Mouse (Mus musculus): ENCODE data around the gene Slc25a21. TPM values are rescaled to one million over a fixed set of nuclear protein-coding genes. Genes with fewer than 3 reads are reported as not detected.

The Slc25a21 gene
- polyA plus RNA-seq, 1 experiment: 0.62 TPM

- H3K27me3 ChIP-seq (ENCODE audit: control insufficient read depth, insufficient read depth, low read length): no peaks in the 10 kb centered on the region; the same call in 1 of the 2 replicates
- H3K4me3 ChIP-seq (replicated peaks; ENCODE audit: insufficient read depth, low read depth, low read length): no peak overlapping the region
- whole genome bisulfite sequencing: 47% methylated on average over 6 of the region's 6 CpGs
- DNase-seq: no peak
- TF ChIP-seq CTCF (IDR thresholded peaks at IDR 0.05; ENCODE audit: borderline replicate concordance, insufficient read depth, low read depth, low read length) (no peak), POLR2A (IDR thresholded peaks at IDR 0.05; ENCODE audit: borderline replicate concordance, insufficient read depth, low read length) (no peak)
- H3K27ac ChIP-seq (ENCODE audit: insufficient read depth, low read length): no peak overlapping the region
- no peaks in the 10 kb centered on the region for H3K4me1 ChIP-seq (ENCODE audit: control insufficient read depth, insufficient read depth, low read length)
These were observed 478.6 kb downstream of the Slc25a21 start for GRCm38 (mm10) chr12:56718707-56719051.

GRCm38 (mm10) chr12:56717971-56718706, 479.1 kb downstream of the Slc25a21 start:
- WGBS: 31% methylated on average over 14 of the region's 14 CpGs
- no peak overlapping the region for H3K27ac ChIP-seq (ENCODE audit: insufficient read depth, low read length)

GRCm38 (mm10) chr12:56701004-56701403, 496.3 kb downstream of the Slc25a21 start:
- no peak overlapping the region for H3K27ac ChIP-seq (ENCODE audit: insufficient read depth, low read length)
- 7% methylated on average over 6 of the region's 6 CpGs for WGBS
- 0 out of 2 replicates have a peak, but pooled peaks cover 6% of the 10 kb centered on the region for H3K4me1 ChIP-seq (ENCODE audit: control insufficient read depth, insufficient read depth, low read length)
- TF ChIP-seq CTCF (IDR thresholded peaks at IDR 0.05; ENCODE audit: borderline replicate concordance, insufficient read depth, low read depth, low read length): no peak
- no peak for TF ChIP-seq POLR2A (IDR thresholded peaks at IDR 0.05; ENCODE audit: borderline replicate concordance, insufficient read depth, low read length)
- no peak overlapping the region for H3K4me3 ChIP-seq (replicated peaks; ENCODE audit: insufficient read depth, low read depth, low read length)
- H3K27me3 ChIP-seq (ENCODE audit: control insufficient read depth, insufficient read depth, low read length): peaks cover 8% of the 10 kb centered on the region; the same call in 1 of the 2 replicates
- no peak for DNase-seq

More at GRCm38 (mm10) chr12:56717971-56718706, 479.1 kb downstream of the Slc25a21 start:
- Histone ChIP-seq H3K27me3 (ENCODE audit: control insufficient read depth, insufficient read depth, low read length) (no peaks in the 10 kb centered on the region; the same call in 1 of the 2 replicates), H3K4me3 (replicated peaks; ENCODE audit: insufficient read depth, low read depth, low read length) (no peak overlapping the region), H3K4me1 (ENCODE audit: control insufficient read depth, insufficient read depth, low read length) (no peaks in the 10 kb centered on the region)
- TF ChIP-seq CTCF (IDR thresholded peaks at IDR 0.05; ENCODE audit: borderline replicate concordance, insufficient read depth, low read depth, low read length) (no peak), POLR2A (IDR thresholded peaks at IDR 0.05; ENCODE audit: borderline replicate concordance, insufficient read depth, low read length) (no peak)
- no peak for DNase-seq

GRCm38 (mm10) chr12:56699915-56700900, 497.1 kb downstream of the Slc25a21 start:
- 0 out of 2 replicates have a peak, but pooled peaks cover 6% of the 10 kb centered on the region for H3K4me1 ChIP-seq (ENCODE audit: control insufficient read depth, insufficient read depth, low read length)
- no peak overlapping the region for H3K27ac ChIP-seq (ENCODE audit: insufficient read depth, low read length)
- WGBS: 5% methylated on average over 44 of the region's 44 CpGs
- no peak overlapping the region for H3K4me3 ChIP-seq (replicated peaks; ENCODE audit: insufficient read depth, low read depth, low read length)
- peaks cover 8% of the 10 kb centered on the region; the same call in 1 of the 2 replicates for H3K27me3 ChIP-seq (ENCODE audit: control insufficient read depth, insufficient read depth, low read length)
- TF ChIP-seq CTCF (IDR thresholded peaks at IDR 0.05; ENCODE audit: borderline replicate concordance, insufficient read depth, low read depth, low read length): no peak
- no peak for TF ChIP-seq POLR2A (IDR thresholded peaks at IDR 0.05; ENCODE audit: borderline replicate concordance, insufficient read depth, low read length)
- no peak for DNase-seq

- TF ChIP-seq CTCF (IDR thresholded peaks at IDR 0.05; ENCODE audit: borderline replicate concordance, insufficient read depth, low read depth, low read length) (no peak), POLR2A (IDR thresholded peaks at IDR 0.05; ENCODE audit: borderline replicate concordance, insufficient read depth, low read length) (no peak)
- Histone ChIP-seq H3K27me3 (ENCODE audit: control insufficient read depth, insufficient read depth, low read length) (peaks cover 8% of the 10 kb centered on the region; the same call in 1 of the 2 replicates), H3K27ac (ENCODE audit: insufficient read depth, low read length) (no peak overlapping the region), H3K4me3 (replicated peaks; ENCODE audit: insufficient read depth, low read depth, low read length) (no peak overlapping the region), H3K4me1 (ENCODE audit: control insufficient read depth, insufficient read depth, low read length) (0 out of 2 replicates have a peak, but pooled peaks cover 6% of the 10 kb centered on the region)
- DNase-seq: no peak
- 10% methylated on average over 3 of the region's 3 CpGs for WGBS
These were observed 497.9 kb downstream of the Slc25a21 start for GRCm38 (mm10) chr12:56699351-56699750.

- TF ChIP-seq POLR2A (IDR thresholded peaks at IDR 0.05; ENCODE audit: borderline replicate concordance, insufficient read depth, low read length) (no peak), CTCF (IDR thresholded peaks at IDR 0.05; ENCODE audit: borderline replicate concordance, insufficient read depth, low read depth, low read length) (no peak)
- H3K4me3 ChIP-seq (replicated peaks; ENCODE audit: insufficient read depth, low read depth, low read length): no peak overlapping the region
- no peak for DNase-seq
- no peak overlapping the region for H3K27ac ChIP-seq (ENCODE audit: insufficient read depth, low read length)
- peaks cover 12% of the 10 kb centered on the region; the same call in 1 of the 2 replicates for H3K27me3 ChIP-seq (ENCODE audit: control insufficient read depth, insufficient read depth, low read length)
- H3K4me1 ChIP-seq (ENCODE audit: control insufficient read depth, insufficient read depth, low read length): 0 out of 2 replicates have a peak, but pooled peaks cover 6% of the 10 kb centered on the region
- 8% methylated on average over 8 of the region's 8 CpGs for WGBS
These were observed 498.9 kb downstream of the Slc25a21 start for GRCm38 (mm10) chr12:56698191-56698980.

- no peak overlapping the region for H3K4me3 ChIP-seq (replicated peaks; ENCODE audit: insufficient read depth, low read depth, low read length)
- DNase-seq: no peak
- TF ChIP-seq POLR2A (IDR thresholded peaks at IDR 0.05; ENCODE audit: borderline replicate concordance, insufficient read depth, low read length): no peak
- no peak for TF ChIP-seq CTCF (IDR thresholded peaks at IDR 0.05; ENCODE audit: borderline replicate concordance, insufficient read depth, low read depth, low read length)
- 0 out of 2 replicates have a peak, but pooled peaks cover 6% of the 10 kb centered on the region for H3K4me1 ChIP-seq (ENCODE audit: control insufficient read depth, insufficient read depth, low read length)
- no peak overlapping the region for H3K27ac ChIP-seq (ENCODE audit: insufficient read depth, low read length)
- peaks cover 12% of the 10 kb centered on the region; the same call in 1 of the 2 replicates for H3K27me3 ChIP-seq (ENCODE audit: control insufficient read depth, insufficient read depth, low read length)
- 3% methylated on average over 12 of the region's 12 CpGs for WGBS
These were observed 499.5 kb downstream of the Slc25a21 start for GRCm38 (mm10) chr12:56697785-56698184.
